Comparison of ENCODE assay signal across 17 mouse cellular contexts in genomic region chr12:109910966-109911495, GRCm38 (mm10).
A peak's percentile ranks its signal among the peaks of the same experiment; 100 is the strongest.
DNase-seq lines count a peak whose midpoint lies in the region; ATAC-seq lines count a peak whose summit lies in the region.
"Had no signal": no experiment of that assay in that cellular context is flagged by ENCODE, and none has a peak within 500 bp of the region (broad histone marks: within the 10 kb centered on the region; RNA-seq: fewer than 3 reads in every experiment).

No protein-coding gene starts in this region.

- no peaks in the 10 kb centered on the region for H3K27me3 ChIP-seq in embryonic facial prominence, embryonic 11.5 days (ENCODE audit: control insufficient read depth, insufficient read depth, low read length)
- H3K27me3 ChIP-seq: lung, embryonic 15.5 days; megakaryocyte, embryonic 14.5 days had no signal

- no peaks in the 10 kb centered on the region for H3K36me3 ChIP-seq in embryonic facial prominence, embryonic 11.5 days (replicated peaks; ENCODE audit: control insufficient read depth, insufficient read depth, low read depth, low read length)
- H3K36me3 ChIP-seq: lung, embryonic 15.5 days had no signal

- H3K27ac ChIP-seq in embryonic facial prominence, embryonic 11.5 days (replicated peaks; ENCODE audit: low read depth, low read length): no peak overlapping the region
- H3K27ac ChIP-seq: lung, embryonic 15.5 days; stomach, postnatal 0 days had no signal

- no peak overlapping the region for H3K4me2 ChIP-seq in embryonic facial prominence, embryonic 11.5 days (ENCODE audit: low read depth, low read length)
- H3K4me2 ChIP-seq: lung, embryonic 15.5 days had no signal

- intact Hi-C loops in heart, postnatal 10 days (cut with DNase I): no loop called here

- WGBS in embryonic facial prominence, embryonic 11.5 days: 25% methylated on average over 9 of the region's 9 CpGs

- no peak for ATAC-seq in embryonic facial prominence, embryonic 11.5 days (replicated peaks; ENCODE audit: insufficient number of reproducible peaks, low FRiP score, low TSS enrichment, low read depth)
- ATAC-seq: intestine, embryonic 16.5 days had no signal

- peak; percentile 12 for DNase-seq in layer of hippocampus, adult 11-12 months (ENCODE audit: low spot score)
- DNase-seq in layer of hippocampus, adult 9-11 months: no peak
- DNase-seq in Muller cell, postnatal 12 days (ENCODE audit: inconsistent ontology term): peak; percentile 92
- peak; percentile 4 for DNase-seq in embryonic facial prominence, embryonic 11.5 days (ENCODE audit: low spot score)
- DNase-seq in forelimb bud, embryonic 11.5 days (ENCODE audit: low read depth, low spot score): peak; percentile 48
- DNase-seq in heart, postnatal 10 days: no peak
- no peak for DNase-seq in thymus, adult 18-20 months
- DNase-seq: adrenal gland, postnatal 25 days; cerebellum, postnatal 25 days; heart, adult 11 months; kidney, postnatal 25 days; spleen, adult 18-20 months; thymus, postnatal 4 days had no signal

- H3K9ac ChIP-seq in embryonic facial prominence, embryonic 11.5 days (replicated peaks; ENCODE audit: low read length): no peak overlapping the region
- H3K9ac ChIP-seq: lung, embryonic 15.5 days had no signal

- H3K4me3 ChIP-seq in embryonic facial prominence, embryonic 11.5 days (ENCODE audit: low read depth, low read length): no peak overlapping the region
- H3K4me3 ChIP-seq: lung, embryonic 15.5 days; megakaryocyte, embryonic 14.5 days had no signal

- no peaks in the 10 kb centered on the region for H3K4me1 ChIP-seq in embryonic facial prominence, embryonic 11.5 days (ENCODE audit: control insufficient read depth, insufficient read depth, low read length)
- H3K4me1 ChIP-seq: lung, embryonic 15.5 days; megakaryocyte, embryonic 14.5 days had no signal

- no peaks in the 10 kb centered on the region for H3K9me3 ChIP-seq in embryonic facial prominence, embryonic 11.5 days (replicated peaks; ENCODE audit: control insufficient read depth, low read length)
- H3K9me3 ChIP-seq: lung, embryonic 15.5 days; megakaryocyte, embryonic 14.5 days had no signal

Comparison
In these comparisons a context has a peak if more than half of its experiments do, and no peak if none do; other contexts are left out.
1. DNase-seq: peak in layer of hippocampus, adult 11-12 months (single experiment), Muller cell, postnatal 12 days (single experiment), embryonic facial prominence, embryonic 11.5 days (single experiment) and forelimb bud, embryonic 11.5 days (single experiment); none in layer of hippocampus, adult 9-11 months (single experiment), heart, postnatal 10 days (0 of 2) and thymus, adult 18-20 months (0 of 2).